Mouse (Mus musculus) spleen, postnatal 4 days (tissue): ENCODE measurements around the gene Zg16.

ENCODE experiments used
- DNase-seq, 2 experiments: peaks; one replicate each; pipeline ENCODE4 v3.0.0; 2022; ENCODE audit warnings: low spot score in 2 of 2

Gene Zg16

GRCm38 (mm10) chr7:127076188-127076587 lies 10.9 kb downstream of the Zg16 start:
- DNase-seq, result no peak

GRCm38 (mm10) chr7:127073221-127073620 lies 13.9 kb downstream of the Zg16 start:
- no peak for DNase-seq

GRCm38 (mm10) chr7:127070871-127071413 lies 16.2 kb downstream of the Zg16 start:
- no peak for DNase-seq

GRCm38 (mm10) chr7:127066317-127066716 lies 20.8 kb downstream of the Zg16 start:
- DNase-seq, result no peak

GRCm38 (mm10) chr7:127065538-127065937 lies 21.6 kb downstream of the Zg16 start:
- no peak for DNase-seq

- no peak for DNase-seq
These were observed 32.0 kb downstream of the Zg16 start for GRCm38 (mm10) chr7:127055026-127055585.

GRCm38 (mm10) chr7:127041851-127042672 lies 45.1 kb downstream of the Zg16 start, which contains the start of gene Kif22:
Gene Kif22, minus strand, starts transcription at chr7:127042471.
- DNase-seq, result peak; percentile 93 to 96

- DNase-seq, result no peak
These were observed 55.9 kb downstream of the Zg16 start for GRCm38 (mm10) chr7:127031244-127031643.

- DNase-seq, result no peak
These were observed 57.0 kb downstream of the Zg16 start for GRCm38 (mm10) chr7:127030172-127030571.

- no peak for DNase-seq
These were observed 59.2 kb downstream of the Zg16 start for GRCm38 (mm10) chr7:127027885-127028284.

GRCm38 (mm10) chr7:127026984-127027726 lies 60.0 kb downstream of the Zg16 start, which contains the start of gene Maz:
Gene Maz, minus strand, starts transcription at chr7:127027037.
- peak; percentile 99 for DNase-seq

GRCm38 (mm10) chr7:127026616-127026983 lies 60.5 kb downstream of the Zg16 start:
- peak; percentile 82 to 94 for DNase-seq

- peak; percentile 75 to 88 for DNase-seq
These were observed 60.9 kb downstream of the Zg16 start for GRCm38 (mm10) chr7:127026161-127026600.

- DNase-seq, result peak; percentile 63 to 89
These were observed 61.5 kb downstream of the Zg16 start for GRCm38 (mm10) chr7:127025556-127026160.

GRCm38 (mm10) chr7:127024755-127025555 lies 62.2 kb downstream of the Zg16 start:
- DNase-seq, result peak in 1 of 2 experiments; percentile 79

- DNase-seq, result peak in 1 of 2 experiments; percentile 72
These were observed 63.0 kb downstream of the Zg16 start for GRCm38 (mm10) chr7:127023896-127024690.

- peak in 1 of 2 experiments; percentile 70 for DNase-seq
These were observed 63.8 kb downstream of the Zg16 start for GRCm38 (mm10) chr7:127023272-127023691.

GRCm38 (mm10) chr7:127022528-127023271 lies 64.4 kb downstream of the Zg16 start:
- DNase-seq, result peak in 1 of 2 experiments; percentile 63
